Mouse (Mus musculus) lung, embryonic 16.5 days (tissue): ENCODE measurements around the gene Bcl11b. TPM values are rescaled to one million over a fixed set of nuclear protein-coding genes. Genes with fewer than 3 reads are reported as not detected.
A peak's percentile ranks its signal among the peaks of the same experiment; 100 is the strongest.

Experiments
- ATAC-seq: fragments of 200-750 bp; cut with Nextera tagmentation; 2 replicates; pipeline ENCODE4 v1.8.0; 2017; ENCODE audit warnings: low read depth, mild to moderate bottlenecking, moderate library complexity
- H3K27ac ChIP-seq: fragments of 300-500 bp; sonication (generic); 2 replicates; pipeline ENCODE4 v1.5.1; 2014; ENCODE audit warnings: mild to moderate bottlenecking, control low read depth, low read length
- H3K27me3 ChIP-seq: fragments of 300-500 bp; sonication (generic); 2 replicates; pipeline ENCODE4 v1.6.1; 2014; ENCODE audit warnings: low read depth, low read length, mixed read lengths; ENCODE audit not compliant: control insufficient read depth, insufficient read depth
- H3K36me3 ChIP-seq: fragments of 300-500 bp; sonication (generic); 2 replicates; pipeline ENCODE4 v1.6.1; 2014; ENCODE audit warnings: low read length; ENCODE audit not compliant: control insufficient read depth, insufficient read depth
- H3K4me1 ChIP-seq: fragments of 300-500 bp; sonication (generic); replicated peaks from 2 replicates; pipeline ENCODE4 v1.6.1; 2014; ENCODE audit warnings: low read length, mixed read lengths; ENCODE audit not compliant: control insufficient read depth, insufficient read depth
- H3K4me2 ChIP-seq: fragments of 300-500 bp; sonication (generic); 2 replicates; pipeline ENCODE4 v1.6.1; 2014; ENCODE audit warnings: low read depth, low read length, control low read depth
- H3K4me3 ChIP-seq: fragments of 300-500 bp; sonication (generic); 2 replicates; pipeline ENCODE4 v1.5.1; 2014; ENCODE audit warnings: mild to moderate bottlenecking, low read length, control low read depth
- H3K9ac ChIP-seq: fragments of 300-500 bp; sonication (generic); 2 replicates; pipeline ENCODE4 v1.6.1; 2014; ENCODE audit warnings: low read length, control low read depth
- H3K9me3 ChIP-seq: fragments of 300-500 bp; sonication (generic); 2 replicates; pipeline ENCODE4 v1.6.1; 2016; ENCODE audit warnings: low read length; ENCODE audit not compliant: control insufficient read depth
- WGBS: fragments of 180-500 bp; shearing (Covaris S2); extraction: QIAGEN DNeasy Blood & Tissue Kit; methylation state at CpG from one replicate; pipeline ENCODE4 v1.1.7; 2014; 5-methylcytosine and 5-hydroxymethylcytosine counted together
- polyA plus RNA-seq: library from polyadenylated mRNA; unstranded; fragments of >200 nt; fragmentation: Nextera tagmentation; extraction: Ambion mirVana; gene quantifications from 2 replicates; pipeline ENCODE4 v1.2.1, GENCODE M21; 2015

The Bcl11b gene
- polyA plus RNA-seq, 1 experiment from 2014 or later, result 2.1 TPM

DNA sequence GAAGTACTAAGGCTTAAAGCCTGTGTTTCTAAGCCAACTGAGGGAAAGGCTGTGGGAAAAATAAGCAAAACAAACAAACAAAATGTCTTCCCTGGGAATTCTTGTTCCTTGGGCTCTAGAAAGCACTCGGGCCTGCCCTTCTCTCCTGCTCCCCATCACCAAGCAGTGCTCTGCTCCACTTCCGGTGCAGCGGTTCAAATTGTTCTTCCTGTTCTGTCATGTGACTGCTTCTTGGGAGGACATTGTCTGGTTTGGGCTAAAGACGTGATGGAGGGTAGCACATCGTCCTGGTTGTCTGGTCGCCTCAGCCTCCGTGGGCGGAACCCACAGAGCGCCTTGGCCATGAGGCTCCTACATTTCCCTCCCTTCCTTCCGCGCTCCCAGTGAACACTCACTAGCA lies 94.6 kb downstream of the Bcl11b start:
- no peaks in the 10 kb centered on the region for H3K4me1 ChIP-seq
- no peaks in the 10 kb centered on the region for H3K36me3 ChIP-seq
- no peak overlapping the region for H3K4me3 ChIP-seq
- ATAC-seq, result no peak
- no peak overlapping the region for H3K9ac ChIP-seq
- peaks cover 2% of the 10 kb centered on the region; the same call in 1 of the 2 replicates for H3K27me3 ChIP-seq
- 76% methylated on average over 11 of the region's 11 CpGs for WGBS
- H3K27ac ChIP-seq, result no peak overlapping the region
- H3K4me2 ChIP-seq, result no peak overlapping the region
- peaks cover 5% of the 10 kb centered on the region for H3K9me3 ChIP-seq

DNA sequence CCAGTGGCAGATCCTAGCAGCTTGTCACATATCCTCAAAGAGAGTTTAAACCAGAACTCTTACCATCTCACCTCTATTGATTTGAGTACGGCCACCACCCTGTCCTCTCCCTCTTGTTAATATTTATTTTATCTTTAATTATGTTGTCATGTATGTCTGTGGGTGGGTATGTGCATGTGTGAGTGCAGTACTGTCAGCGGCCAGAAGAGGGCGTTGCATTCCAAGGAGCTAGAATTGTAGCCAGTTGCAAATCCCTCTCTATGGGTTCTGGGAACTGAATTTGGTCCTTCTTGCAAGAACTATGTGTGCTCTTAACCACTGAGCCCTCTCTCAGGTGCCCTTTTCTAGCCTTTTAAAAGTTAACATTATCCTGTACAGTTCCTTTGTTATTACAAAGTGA lies 98.1 kb downstream of the Bcl11b start:
- Histone ChIP-seq H3K27ac (no peak overlapping the region), H3K9me3 (peaks cover 5% of the 10 kb centered on the region), H3K36me3 (no peaks in the 10 kb centered on the region), H3K27me3 (peaks cover 3% of the 10 kb centered on the region; the same call in 1 of the 2 replicates), H3K9ac (no peak overlapping the region), H3K4me2 (no peak overlapping the region), H3K4me3 (no peak overlapping the region), H3K4me1 (no peaks in the 10 kb centered on the region)
- WGBS, result 96% methylated on average over 3 of the region's 3 CpGs
- ATAC-seq, result no peak

DNA sequence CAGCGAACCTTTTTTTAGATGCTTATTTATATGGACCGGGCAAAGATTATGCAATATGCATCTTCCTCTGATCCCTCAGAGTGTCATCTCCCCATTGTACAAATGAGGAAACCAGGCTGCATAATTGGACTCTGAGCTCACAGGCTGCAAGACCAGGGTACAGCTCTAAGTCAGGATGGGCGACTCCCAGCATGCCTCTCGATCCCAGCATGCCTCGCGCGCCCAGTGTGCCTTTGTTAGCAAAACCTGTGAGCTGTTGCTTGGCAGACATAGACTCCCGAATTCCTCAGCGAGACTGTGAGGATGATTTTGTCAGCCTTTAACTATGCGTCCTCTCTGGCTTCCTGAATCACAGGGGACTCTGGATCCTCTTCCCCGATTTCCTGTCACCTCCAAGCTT lies 98.9 kb downstream of the Bcl11b start:
- Histone ChIP-seq H3K4me2 (no peak overlapping the region), H3K27ac (no peak overlapping the region), H3K9ac (no peak overlapping the region), H3K27me3 (peaks cover 3% of the 10 kb centered on the region; the same call in 1 of the 2 replicates), H3K4me1 (no peaks in the 10 kb centered on the region), H3K4me3 (no peak overlapping the region), H3K9me3 (peaks cover 5% of the 10 kb centered on the region), H3K36me3 (no peaks in the 10 kb centered on the region)
- ATAC-seq, result no peak
- 83% methylated on average over 11 of the region's 11 CpGs for WGBS

DNA sequence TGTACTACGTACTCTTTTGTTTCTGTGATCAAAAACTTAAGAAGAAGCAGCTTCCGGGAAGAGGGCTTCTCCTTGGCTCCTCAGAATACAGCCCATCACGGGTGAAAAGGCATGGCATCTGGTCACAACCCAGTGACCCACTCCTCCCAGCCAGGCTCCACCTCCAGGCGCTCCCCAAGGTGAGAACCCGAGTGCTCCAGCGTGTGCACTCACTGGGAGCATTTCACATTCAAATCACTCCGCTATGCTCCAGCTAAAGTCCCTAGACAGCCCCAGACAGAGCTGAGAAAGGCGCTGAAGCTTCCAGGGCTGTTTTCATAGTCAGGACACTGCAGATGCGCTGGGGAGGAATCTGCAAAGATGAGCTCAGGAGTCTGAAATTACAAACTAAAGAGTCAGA lies 99.5 kb downstream of the Bcl11b start:
- no peak for ATAC-seq
- H3K4me2 ChIP-seq, result no peak overlapping the region
- no peak overlapping the region for H3K4me3 ChIP-seq
- peaks cover 5% of the 10 kb centered on the region for H3K9me3 ChIP-seq
- peaks cover 3% of the 10 kb centered on the region; the same call in 1 of the 2 replicates for H3K27me3 ChIP-seq
- H3K4me1 ChIP-seq, result no peaks in the 10 kb centered on the region
- no peaks in the 10 kb centered on the region for H3K36me3 ChIP-seq
- H3K9ac ChIP-seq, result no peak overlapping the region
- 45% methylated on average over 9 of the region's 9 CpGs for WGBS
- no peak overlapping the region for H3K27ac ChIP-seq

DNA sequence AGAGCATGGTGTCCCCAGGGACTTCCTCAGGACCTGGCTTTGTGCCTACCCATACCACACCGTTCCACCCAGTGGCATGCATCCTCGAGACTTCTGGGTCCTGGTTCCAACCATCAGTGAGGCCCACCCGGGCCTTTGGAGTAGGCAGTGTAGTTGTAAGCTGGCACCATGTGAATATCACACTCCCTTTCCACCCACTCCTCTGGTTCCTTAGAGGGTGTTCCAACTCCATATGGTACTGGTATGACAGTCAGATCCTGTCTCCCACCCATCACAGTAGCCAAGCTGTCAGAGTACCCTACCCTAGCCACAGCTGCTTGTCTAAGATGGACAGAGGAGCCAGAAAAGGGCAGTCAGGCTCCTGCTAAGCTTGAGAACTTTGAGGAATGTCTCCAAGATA lies 112.0 kb downstream of the Bcl11b start:
- WGBS, result 90% methylated on average over 3 of the region's 3 CpGs
- ATAC-seq, result no peak

DNA sequence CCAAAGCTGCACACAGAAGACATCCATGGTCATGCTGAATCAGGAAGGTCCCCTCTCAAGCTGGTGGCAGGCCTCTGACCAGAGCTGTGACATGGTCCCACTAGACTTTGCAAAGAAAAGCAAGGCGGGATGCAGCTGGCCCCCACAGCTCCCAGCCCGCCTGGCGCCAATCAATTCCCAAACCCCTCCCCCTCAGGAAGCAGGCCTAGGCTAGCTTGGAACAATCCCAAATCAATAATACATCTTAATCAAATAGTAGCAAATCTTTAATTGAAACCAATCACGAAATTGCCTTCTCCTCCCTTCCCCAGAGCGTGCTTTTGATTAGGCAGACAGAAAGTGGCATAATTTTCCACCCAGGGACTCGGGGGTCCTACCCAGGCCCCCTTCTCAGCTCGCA lies 113.1 kb downstream of the Bcl11b start:
- H3K4me3 ChIP-seq, result no peak overlapping the region
- no peaks in the 10 kb centered on the region for H3K36me3 ChIP-seq
- H3K9me3 ChIP-seq, result no peaks in the 10 kb centered on the region
- ATAC-seq, result no peak
- 0 out of 2 replicates have a peak, but pooled peaks cover 2% of the 10 kb centered on the region for H3K4me1 ChIP-seq
- H3K4me2 ChIP-seq, result no peak overlapping the region
- no peak overlapping the region for H3K27ac ChIP-seq
- 74% methylated on average over 7 of the region's 7 CpGs for WGBS
- H3K27me3 ChIP-seq, result no peaks in the 10 kb centered on the region
- no peak overlapping the region for H3K9ac ChIP-seq

More for the DNA sequence above, 112.0 kb downstream of the Bcl11b start:
- H3K27ac ChIP-seq, result no peak overlapping the region
- H3K9me3 ChIP-seq, result no peaks in the 10 kb centered on the region
- H3K9ac ChIP-seq, result no peak overlapping the region
- 0 out of 2 replicates have a peak, but pooled peaks cover 2% of the 10 kb centered on the region for H3K4me1 ChIP-seq
- H3K36me3 ChIP-seq, result no peaks in the 10 kb centered on the region
- no peak overlapping the region for H3K4me3 ChIP-seq
- H3K4me2 ChIP-seq, result no peak overlapping the region
- H3K27me3 ChIP-seq, result no peaks in the 10 kb centered on the region

DNA sequence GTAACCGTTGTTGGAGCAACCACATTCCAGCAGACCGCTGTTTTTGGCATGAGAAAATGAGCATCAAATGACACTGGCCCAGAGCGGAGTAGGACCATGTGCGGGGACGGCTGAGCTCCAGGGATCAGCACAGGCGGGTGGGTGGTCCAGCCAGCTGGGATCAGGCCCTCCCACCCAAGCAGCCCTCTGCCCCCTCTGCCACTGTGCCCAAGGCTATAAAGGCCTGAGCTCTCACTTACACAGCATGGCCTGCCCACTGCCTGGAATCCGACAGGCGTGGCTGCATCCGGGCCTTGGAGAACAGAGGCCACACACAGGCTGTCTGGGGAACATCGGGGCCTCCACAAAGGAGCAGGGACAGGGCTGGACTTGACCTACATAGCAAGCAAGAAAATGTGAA lies 113.6 kb downstream of the Bcl11b start:
- ATAC-seq, result 0 out of 2 replicates have a peak, but pooled peaks have one; percentile 12
- Histone ChIP-seq H3K9ac (no peak overlapping the region), H3K36me3 (no peaks in the 10 kb centered on the region), H3K4me3 (no peak overlapping the region), H3K27ac (no peak overlapping the region), H3K9me3 (no peaks in the 10 kb centered on the region), H3K27me3 (no peaks in the 10 kb centered on the region), H3K4me2 (no peak overlapping the region), H3K4me1 (0 out of 2 replicates have a peak, but pooled peaks cover 2% of the 10 kb centered on the region)
- 52% methylated on average over 10 of the region's 10 CpGs for WGBS

DNA sequence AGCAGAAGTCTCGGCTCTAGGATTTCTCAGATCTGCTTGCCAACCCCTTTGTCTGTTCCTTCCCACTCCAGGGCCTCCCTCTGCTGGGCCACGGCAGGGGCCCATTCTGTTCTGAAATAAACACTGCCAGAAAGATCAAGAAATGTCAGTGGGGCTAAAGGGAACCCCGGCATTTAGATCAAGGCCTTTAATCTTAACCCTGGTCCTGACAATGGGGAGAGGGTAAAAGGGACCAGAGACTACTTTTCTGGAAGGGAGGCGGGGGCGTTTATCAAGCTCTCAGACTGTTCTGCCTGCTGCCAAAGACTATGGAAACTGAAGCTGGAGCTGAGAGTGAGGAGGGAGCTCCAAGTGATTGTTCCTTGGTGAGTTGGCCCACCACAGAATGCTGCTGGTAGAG lies 114.8 kb downstream of the Bcl11b start:
- H3K27ac ChIP-seq, result no peak overlapping the region
- ATAC-seq, result no peak
- H3K9ac ChIP-seq, result no peak overlapping the region
- 39% methylated on average over 5 of the region's 5 CpGs for WGBS
- H3K27me3 ChIP-seq, result no peaks in the 10 kb centered on the region
- no peaks in the 10 kb centered on the region for H3K36me3 ChIP-seq
- H3K4me3 ChIP-seq, result no peak overlapping the region
- H3K9me3 ChIP-seq, result no peaks in the 10 kb centered on the region
- H3K4me2 ChIP-seq, result no peak overlapping the region
- H3K4me1 ChIP-seq, result 0 out of 2 replicates have a peak, but pooled peaks cover 2% of the 10 kb centered on the region

DNA sequence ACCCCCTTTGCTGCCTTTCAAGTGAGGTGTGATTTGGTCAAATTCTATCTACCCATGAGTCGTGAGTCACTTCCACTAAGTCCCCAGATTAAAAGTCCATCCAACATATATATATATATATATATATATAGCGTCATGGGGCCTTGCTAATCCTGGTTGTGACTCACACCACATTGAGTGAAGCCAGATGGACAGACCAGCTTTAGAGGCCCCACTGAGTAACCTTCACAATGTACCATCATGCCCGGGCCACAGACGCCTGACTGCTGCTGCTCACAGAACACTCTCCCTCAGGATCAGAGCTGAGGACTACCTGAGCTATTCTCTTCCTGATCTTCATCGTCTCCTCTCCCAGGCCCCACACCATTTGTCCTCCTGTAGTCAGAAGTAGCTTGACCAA lies 115.4 kb downstream of the Bcl11b start:
- no peak for ATAC-seq
- H3K27ac ChIP-seq, result no peak overlapping the region
- WGBS, result 76% methylated on average over 5 of the region's 5 CpGs
- H3K27me3 ChIP-seq, result no peaks in the 10 kb centered on the region
- no peak overlapping the region for H3K4me2 ChIP-seq
- 0 out of 2 replicates have a peak, but pooled peaks cover 2% of the 10 kb centered on the region for H3K4me1 ChIP-seq
- H3K4me3 ChIP-seq, result no peak overlapping the region
- H3K36me3 ChIP-seq, result no peaks in the 10 kb centered on the region
- no peak overlapping the region for H3K9ac ChIP-seq
- H3K9me3 ChIP-seq, result no peaks in the 10 kb centered on the region

DNA sequence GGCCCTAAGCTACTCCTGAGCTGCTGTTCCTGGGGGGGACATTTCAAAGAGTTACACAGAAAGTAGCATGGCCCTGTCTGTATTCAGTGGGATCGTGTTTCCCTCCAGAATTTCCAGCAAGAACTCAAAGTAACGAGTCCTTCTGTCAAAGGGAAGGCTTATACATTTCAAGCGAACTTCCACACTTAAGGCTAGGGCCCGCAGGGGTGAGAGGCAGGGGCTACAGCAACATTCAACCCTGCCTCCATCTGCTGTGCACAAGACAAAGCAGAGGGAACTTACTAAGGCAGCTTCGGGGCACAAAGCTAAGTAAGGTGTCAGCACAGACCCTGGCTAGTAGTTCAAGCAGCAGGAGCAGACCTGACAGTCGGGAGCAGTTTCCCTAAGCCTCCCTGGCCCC lies 115.8 kb downstream of the Bcl11b start:
- Histone ChIP-seq H3K9ac (no peak overlapping the region), H3K4me2 (no peak overlapping the region), H3K4me1 (0 out of 2 replicates have a peak, but pooled peaks cover 2% of the 10 kb centered on the region), H3K27me3 (no peaks in the 10 kb centered on the region), H3K9me3 (no peaks in the 10 kb centered on the region), H3K36me3 (no peaks in the 10 kb centered on the region), H3K27ac (no peak overlapping the region), H3K4me3 (no peak overlapping the region)
- no peak for ATAC-seq
- 59% methylated on average over 6 of the region's 6 CpGs for WGBS
